Mouse (Mus musculus) cerebellum, adult 9-11 months (tissue): Measurements from ENCODE around the gene Mipol1.

ENCODE experiments used
- DNase-seq: peaks from one replicate; pipeline ENCODE4 v3.0.0; 2022

The Mipol1 gene

DNA sequence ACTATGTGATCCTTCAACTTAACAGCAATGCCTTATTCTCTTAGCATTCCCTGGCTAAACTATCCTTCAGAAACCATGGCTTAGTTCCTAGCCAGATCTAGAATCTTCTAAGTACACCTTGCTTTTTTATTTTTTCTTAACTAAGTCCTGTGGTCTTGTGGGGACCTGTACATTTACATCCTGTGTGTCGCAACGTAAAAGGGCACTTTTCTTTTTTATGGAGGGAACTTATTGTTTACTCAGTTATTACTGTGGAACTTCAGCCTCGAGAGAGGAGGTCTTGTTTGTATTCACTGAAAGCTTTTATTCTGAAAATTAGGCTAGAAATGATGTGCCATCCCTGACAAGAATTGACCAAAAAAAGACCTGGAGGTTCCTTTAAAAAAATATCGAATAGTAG is 298.1 kb downstream of the Mipol1 start:
- no peak for DNase-seq

DNA sequence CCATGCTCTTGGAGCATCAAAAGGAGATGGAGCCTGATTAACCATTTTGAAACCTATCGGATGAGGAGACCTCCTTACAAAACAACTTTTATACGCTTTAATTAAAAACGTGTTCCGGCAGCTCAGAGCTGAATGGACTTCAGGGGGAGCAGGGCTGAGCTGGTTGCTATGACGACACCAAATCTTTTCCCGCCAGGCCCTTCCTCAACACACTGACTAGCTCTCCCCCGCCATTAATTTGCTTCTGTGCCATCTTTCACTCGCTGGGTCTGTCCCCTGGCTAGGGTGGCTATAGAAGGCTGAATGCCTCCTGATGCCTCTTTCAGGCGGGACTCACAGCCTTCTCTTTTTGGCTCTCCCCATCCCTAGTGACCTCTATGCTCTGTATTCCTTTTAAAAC is 300.2 kb downstream of the Mipol1 start:
- no peak for DNase-seq

DNA sequence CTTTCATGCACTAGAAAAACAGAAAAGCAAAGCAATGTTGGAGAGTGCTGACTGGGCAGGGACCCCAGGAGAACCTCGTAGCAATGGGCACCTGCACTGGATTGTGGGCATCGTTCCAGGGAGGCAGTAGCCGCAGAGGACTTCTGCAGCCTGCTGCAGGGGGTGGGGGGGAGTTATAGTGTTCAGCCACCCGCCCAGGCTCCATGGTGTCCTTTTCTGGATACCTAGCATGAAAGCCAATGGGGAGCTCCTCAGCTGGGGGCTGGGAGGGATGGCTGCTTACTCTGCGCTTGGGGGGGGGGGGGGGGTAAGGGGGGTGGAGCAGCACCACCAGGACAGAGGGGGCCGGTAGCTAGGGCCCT is 304.3 kb downstream of the Mipol1 start:
- DNase-seq: no peak

DNA sequence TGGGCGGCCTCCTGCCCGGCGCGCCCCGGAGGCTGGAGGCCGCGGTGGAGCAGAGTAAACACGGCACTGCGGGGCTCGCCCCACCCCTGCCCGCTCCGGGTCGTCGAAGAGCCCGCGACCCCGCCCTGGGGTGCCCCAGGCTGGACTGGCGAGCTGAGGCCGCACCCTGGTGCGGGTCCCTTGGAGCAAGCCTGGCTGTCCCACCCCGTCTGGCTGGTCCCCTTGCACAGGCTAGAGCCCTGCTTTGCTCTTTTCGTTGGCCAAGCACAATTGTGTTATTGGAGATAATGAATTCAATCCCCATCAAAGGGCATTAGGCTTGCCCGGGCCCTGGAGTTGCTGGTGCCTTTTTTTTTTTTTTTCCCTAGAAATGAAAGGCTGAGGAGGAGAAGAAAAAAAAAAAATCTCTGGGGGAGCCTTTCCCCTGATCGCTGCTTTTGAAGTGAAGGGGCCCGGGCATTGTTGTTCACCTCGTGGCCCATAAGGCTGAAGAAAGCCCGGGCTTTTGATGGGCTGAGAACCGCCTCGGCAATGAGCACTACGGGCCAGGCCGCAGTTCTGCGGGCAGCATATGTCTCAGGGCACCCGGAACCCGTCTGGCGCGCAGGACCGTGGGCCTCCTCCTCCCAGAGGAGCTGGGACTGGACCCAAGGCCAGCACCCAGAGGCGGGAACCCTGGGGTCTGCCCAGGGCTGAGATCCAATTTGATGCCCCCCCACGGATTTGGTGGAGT is 304.8 kb downstream of the Mipol1 start:
- no peak for DNase-seq

DNA sequence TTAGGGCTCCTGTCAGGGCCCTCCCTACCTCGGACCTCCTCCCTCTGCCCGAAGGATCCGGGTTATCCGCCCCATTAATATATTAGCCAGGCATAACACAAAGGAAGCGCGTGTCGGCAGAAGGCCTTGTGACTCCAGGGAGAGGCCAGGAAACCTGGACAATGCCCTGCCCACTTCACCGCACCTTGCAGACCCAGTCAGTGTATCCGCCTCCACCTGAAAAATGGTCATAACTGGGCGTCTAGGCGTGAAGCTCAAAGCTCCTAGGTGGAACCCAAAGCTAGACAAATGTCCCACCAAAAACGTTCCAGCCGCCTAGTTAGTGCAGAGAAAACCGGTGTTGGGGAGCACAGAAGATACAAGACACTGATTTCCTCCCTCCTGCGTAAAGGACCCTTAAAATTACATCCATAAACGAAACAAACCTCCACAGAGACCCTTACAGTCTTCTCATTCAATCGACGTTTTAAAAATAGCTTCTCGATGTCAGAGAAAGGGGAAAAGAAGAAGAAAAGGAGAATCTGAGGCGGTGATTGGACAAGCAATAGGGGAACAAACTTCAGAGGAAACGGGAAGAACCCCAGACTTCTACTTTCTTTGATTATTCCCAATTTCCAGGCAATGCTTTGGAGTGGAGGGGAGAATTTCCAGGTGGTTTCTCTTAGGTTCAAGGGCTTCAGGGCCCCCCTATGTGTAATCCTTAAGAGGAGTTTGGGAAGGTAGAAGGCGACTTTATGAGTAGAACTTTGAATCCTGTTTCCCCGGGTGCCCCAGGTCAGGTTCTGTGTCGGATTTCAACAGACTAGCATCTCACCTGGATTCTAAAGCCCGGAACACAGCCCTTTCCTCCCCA is 306.1 kb downstream of the Mipol1 start:
- no peak for DNase-seq

DNA sequence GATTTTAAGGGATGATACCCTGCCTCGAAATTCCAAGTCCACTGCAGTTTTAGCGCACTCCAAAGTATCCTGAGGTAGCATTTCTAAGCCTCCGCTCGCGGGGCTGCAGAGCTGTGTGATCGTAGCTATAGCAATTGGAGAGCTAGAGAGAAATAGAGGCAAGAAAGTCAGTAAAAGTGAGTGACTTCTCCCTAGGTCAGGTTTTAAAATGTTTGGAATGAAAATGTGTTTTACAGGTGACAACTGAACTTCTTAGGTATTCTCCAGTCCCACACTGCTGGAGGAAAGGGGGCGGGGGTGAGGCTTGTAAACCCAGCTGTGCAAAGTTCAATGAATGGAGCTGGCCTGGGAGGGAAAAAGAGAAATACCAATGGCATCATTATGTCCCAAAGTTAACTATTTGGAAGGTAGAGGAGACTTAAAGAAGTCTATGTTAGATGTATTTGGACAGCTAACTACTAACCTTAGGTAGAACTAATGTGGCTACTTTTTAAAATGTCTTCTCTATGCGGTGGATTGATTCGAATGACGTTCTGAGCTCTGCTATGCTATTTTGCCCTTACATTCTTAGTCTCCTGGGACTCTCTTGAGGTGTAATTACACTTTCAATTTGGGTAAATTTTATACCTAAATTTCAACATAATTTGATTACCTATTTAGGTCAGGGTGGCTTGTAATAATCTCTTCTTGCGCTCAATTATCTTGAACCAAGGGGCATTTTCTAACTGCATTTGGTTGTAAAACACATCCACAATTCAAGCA is 306.9 kb downstream of the Mipol1 start:
- no peak for DNase-seq

DNA sequence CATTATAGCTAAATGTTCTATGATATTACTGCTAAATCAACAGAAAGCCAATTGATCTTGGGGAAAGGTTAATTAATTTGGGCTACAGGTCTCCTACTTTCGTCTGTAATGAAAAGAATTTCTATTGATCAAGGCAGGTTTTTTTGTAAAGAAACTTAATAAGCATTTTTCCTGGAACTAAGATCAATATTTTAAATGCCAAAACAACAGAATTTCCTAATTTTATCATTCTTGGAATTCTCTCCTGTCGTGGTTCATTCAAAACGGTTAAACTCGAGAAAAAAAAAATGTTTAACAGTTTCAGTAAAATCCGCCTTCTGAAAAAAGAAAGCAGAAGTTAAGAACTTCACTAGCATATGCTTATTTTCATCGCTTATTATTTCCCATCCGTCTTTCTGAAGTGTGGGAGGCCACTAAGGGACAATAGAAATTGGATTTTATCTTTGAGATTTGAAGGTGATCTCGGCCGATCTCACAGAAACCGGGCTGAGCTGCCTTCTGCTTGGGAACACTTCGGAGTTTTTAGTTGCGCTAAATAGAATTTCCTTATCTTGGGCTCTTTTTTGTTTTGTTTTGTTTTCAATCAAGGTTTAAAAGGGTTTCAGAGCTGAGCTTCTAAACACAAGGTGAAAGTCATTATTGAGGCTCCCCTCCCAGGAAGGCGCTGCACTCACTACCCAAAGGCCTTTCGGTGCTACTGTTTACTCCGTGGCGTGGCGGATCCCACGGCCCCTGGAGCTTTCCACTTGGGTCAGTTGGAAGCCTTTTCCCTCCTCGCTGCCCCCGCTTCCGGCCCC is 307.8 kb downstream of the Mipol1 start:
- no peak for DNase-seq

DNA sequence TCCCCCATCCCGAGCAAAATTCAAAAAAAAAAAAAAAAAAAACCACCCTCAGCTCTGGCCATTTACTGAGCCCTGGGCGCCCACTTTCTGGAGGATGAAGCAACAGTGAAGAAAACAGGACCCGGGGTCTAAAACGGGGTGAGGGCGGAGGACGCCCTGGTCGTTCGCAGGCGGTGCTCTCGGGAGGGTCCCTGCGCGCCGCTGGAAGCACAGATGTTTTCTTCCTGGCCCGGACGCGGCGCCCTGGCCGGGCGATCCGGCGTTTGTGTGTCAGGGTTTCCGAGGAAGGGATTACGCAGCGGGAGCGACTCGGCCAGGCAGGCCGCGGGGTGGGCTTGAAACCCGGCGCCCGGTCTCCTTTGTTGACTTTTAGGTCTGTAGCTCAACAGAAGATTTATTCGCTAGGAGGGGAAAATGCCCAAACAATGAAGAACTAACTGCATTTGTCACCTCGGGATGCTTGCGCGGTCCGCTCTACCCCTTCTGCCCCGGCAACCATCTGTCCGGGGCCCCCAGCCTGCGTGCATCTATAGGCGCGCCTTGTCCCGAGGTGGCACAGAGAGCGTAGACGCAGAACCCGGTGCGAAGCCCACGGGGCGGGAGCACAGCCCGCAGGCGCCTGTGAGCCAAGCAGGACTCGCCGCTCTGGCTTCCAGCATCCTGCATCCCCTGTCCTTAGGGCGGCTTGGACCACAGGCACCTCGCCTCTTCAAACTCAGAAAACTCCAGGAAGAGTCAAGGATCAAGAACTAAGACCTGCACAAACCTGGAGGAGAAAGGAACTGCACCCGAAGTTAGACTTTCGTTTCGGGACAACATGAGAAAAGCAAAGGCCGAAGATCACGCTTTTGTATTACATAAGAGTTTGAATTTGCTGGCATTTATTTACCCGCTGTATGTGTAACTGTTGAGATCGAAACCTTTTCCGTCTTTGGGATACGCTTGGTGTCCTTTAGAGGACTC is 308.6 kb downstream of the Mipol1 start:
- no peak for DNase-seq

DNA sequence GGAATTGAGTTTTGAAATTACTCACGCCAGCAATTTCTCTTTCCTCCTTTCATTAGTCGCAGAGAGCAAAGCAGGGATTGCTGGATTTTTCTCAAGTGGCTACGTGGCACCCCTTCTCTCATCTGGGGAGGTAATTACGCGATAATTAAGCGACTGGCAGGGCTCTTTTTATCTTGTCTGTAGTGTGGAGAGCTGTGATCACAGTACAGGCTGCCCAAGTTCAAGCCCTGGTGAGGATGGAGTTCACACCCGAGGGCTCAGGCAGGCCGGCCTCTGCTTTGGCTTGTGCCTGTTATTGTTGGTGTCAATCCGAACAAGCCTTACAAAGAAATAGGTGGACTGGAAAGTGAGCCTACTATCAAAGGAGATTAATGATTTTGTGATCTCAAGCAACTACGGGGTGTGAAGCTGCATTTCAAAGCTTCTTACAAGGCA is 309.3 kb downstream of the Mipol1 start:
- DNase-seq: no peak

DNA sequence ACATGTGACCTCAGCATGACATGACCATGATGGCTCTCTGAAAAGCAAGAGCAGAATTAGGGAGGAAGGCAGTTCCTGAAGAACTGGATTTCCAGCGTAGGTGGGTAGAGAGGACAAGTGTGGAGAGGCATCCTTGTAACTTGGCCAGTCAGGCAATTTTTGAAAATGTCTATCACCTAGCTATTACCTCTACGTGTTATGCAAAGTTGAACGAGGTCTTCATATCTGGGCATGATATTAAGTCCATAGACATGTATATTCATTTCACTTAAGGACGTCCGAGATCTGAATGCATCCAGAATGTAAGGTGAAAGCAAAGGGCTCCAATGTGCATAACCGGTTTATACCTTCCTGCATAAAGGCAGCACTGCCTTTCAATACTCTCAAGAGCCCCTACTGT is 310.9 kb downstream of the Mipol1 start:
- DNase-seq: no peak

DNA sequence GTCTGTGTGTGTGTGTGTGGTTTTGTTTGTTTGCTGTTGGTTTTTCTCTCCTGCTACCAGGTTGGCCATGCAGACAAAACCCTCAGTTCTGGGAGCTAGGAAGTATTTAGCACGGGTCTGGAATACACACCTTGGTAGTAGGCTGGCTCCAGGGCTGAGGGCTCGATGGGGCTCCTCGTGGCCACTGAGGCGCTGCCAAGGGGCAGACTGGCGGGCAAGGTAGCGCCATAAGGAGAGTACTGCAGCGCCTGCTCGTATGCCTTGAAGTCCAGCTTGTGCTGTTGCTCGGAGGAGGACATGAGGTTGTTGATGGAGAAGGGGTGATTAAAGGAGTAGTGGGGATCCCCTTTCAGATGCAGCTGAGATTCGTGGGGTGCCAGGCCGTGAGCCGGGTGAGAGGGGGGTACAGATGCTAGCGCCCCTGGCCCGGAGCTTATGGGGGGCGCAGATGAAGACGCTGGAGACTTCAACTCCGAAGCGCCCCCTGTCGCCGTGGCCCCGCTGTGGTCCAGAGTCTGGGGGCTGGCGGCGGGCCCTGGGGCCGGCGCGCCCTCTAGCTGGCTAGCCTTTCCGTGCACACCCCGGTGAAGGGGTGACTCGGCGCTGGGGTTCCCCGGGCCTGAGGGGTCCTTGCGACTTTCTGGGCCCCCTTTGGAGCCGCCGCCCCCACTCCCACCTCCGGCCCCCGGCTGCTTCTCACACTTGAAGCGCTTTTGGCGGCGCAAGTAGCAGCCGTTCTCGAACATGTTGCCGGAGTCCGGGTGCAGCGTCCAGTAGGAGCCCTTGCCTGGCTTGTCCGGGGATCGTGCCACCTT is 311.9 kb downstream of the Mipol1 start:
- DNase-seq: no peak

DNA sequence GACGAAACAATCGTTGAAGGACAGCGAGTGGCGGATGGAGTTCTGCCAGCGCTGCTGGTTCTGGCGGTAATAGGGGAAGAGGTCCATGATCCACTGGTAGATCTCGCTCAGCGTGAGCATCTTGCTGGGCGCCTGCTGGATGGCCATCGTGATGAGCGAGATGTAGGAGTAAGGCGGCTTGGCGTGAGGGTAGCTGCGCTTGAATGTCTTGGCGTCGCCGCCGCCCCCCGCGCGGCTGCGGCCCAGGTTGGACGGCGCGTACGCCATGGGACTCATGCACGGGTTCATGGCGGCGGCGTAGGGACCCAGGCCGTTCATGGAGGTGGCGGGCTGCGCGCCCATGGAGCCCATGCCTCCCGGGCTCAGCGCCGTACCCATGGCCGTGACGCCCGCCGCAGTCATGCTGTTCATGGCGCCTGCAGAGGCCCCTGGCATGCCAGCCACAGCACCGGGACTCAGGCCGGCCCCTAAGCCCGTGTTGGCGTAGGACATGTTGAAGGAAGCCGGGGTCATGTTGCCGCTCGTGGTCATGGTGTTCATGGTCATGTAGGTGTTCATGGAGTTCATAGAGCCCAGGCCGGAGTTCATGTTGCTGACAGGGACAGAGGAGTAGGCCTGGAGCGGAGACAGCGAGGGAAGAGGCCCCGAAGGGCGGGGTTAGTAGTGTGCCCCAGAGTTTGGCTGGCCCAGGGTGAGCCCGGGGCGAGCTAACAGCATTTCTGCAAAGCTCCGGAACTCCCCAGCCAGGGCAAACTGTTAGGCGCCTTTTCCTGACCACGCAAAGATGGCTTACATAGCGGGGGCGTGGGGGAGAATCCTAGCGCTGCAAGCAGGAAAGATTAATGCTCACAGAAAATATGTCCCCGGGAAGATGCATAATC is 312.8 kb downstream of the Mipol1 start:
- no peak for DNase-seq

DNA sequence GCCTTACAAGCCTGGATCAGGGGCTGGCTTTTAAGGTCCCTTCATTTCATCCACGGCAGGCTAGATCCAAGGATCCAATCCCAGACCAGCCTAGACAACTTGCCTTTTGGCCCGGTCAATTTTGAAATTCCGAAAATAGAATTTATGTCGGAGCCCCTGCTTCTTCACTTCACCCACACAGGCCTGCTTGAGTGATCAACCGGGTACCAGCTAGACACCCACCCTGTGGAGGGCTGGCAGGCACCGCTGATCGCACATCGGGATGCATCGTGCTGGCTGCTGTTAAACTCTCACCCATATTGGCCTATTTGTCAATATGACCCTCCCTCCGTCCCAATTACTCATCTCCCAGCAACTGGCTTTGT is 313.4 kb downstream of the Mipol1 start:
- no peak for DNase-seq

DNA sequence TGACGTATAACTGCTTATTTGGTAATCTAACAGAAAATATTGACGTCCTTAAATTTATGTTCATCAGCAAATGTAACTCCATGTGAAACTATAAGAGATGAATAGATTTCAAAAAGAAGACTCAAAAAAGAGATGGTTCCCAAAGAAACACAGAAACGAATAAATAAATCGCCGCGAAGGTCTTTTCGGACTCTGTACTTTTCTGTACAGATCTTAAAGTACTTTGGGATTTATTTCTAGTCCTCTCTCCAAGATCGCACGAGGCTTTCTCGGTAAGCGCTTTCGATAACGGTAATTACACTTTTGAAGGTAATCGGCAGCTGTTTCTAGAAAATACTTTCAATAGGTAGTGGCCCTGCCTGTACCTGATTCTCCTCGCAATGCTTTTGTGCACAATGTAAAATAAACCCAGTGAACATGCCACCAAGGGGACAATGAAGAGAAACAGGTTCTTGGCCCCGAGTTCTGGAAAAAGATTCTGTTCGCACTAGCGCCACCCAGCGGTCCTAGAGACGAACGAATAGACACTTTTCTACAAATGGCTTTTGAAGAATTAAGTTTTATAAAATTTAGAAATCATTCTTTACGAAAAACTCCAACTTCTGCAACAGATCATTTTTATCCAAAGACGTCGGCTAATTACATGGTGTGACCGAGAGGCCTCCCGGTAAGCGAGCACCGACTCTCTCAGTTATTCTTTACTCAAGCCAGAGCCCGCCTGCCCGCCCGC is 314.6 kb downstream of the Mipol1 start:
- DNase-seq: no peak

DNA sequence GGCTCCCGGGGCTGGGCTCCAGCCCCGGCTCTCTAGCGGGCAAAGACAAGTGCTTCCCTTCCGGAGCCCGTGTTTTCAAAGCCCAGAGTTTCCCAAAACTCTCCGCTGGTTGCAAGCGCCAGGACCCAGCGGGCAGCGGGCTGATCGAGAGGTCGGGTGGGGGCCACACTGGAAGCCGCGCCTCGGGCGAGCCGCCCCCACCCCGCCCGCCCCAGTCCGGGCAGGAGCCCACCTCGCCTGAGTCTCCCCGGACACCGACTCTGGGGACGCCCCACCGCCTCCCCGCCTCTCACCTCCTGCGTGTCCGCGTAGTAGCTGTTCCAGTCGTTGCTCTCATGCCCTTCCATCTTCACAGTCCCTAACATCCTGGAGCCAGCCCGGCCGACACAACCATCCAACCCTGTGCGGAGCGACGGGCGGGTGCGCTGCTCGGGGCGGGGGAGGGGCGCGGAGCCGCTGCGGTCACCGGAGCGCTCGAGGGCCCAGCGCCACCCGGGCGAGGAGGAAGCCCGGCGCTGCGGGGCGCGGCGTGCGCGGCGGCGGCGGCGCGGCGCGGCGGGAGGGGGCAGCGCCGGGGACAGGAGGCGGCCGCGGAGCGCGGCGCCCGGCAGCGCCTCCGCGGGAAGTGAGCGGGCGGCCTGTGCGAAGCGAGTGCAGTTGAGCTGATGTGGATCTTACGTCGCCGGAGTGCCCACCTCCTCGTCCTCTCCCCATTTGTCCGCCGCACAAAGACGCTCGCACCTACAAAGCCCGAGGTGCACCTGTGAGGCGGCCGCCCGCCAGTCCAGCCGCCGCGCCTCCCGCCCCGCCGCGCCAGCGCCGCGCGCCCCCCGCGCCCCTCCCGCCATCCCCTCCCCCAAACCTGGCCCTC is 315.4 kb downstream of the Mipol1 start:
- no peak for DNase-seq
